Mouse (Mus musculus) gastrocnemius, postnatal 10 days (tissue): ENCODE results near the gene Slc44a2. TPM values are rescaled to one million over a fixed set of nuclear protein-coding genes. Genes with fewer than 3 reads are reported as not detected.
"Not testable (repeated sequence)": the region's sequence is repeated elsewhere in the genome, so short reads cannot be mapped to it uniquely, and the experiment has no call there.

ENCODE experiments used
- DNase-seq: peaks from one replicate; pipeline ENCODE4 v3.0.0; 2021; ENCODE audit warnings: mixed read lengths
- long read RNA-seq, 2 experiments: library from polyadenylated mRNA; stranded (forward); transcript quantifications; one replicate each; pipeline ENCODE4 v2.0.0; 2021
- total RNA-seq, 2 experiments: library from RNA; stranded (reverse); gene quantifications; 2 replicates each; pipeline ENCODE4 v1.2.3; 2021

The Slc44a2 gene
- total RNA-seq = 100 to 1,000 TPM; 131 to 140 TPM
- long read RNA-seq, experiment 1, transcript Slc44a2-210 (22 exons, 3,478 nt) = minor isoform, 57 of 448 reads
- long read RNA-seq, experiment 1, transcript Slc44a2-201 (22 exons, 3,456 nt) = major isoform, 197 of 448 reads
- long read RNA-seq, experiment 1, partial matches to known transcripts = 39 of 448 reads
- long read RNA-seq, experiment 1, other reads (novel, unspliced or antisense) = 155 of 448 reads
- long read RNA-seq, experiment 2, transcript Slc44a2-201 (22 exons, 3,456 nt) = major isoform, 151 of 379 reads
- long read RNA-seq, experiment 2, transcript Slc44a2-210 (22 exons, 3,478 nt) = minor isoform, 48 of 379 reads
- long read RNA-seq, experiment 2, partial matches to known transcripts = 19 of 379 reads
- long read RNA-seq, experiment 2, other reads (novel, unspliced or antisense) = 161 of 379 reads

- peak; percentile 85 for DNase-seq
These were observed at the start of gene Slc44a2 for GRCm38 (mm10) chr9:21320619-21321512. Gene Slc44a2, plus strand, starts transcription at chr9:21320698.

GRCm38 (mm10) chr9:21272391-21272790 is 48.1 kb upstream of the Slc44a2 start:
- DNase-seq = no peak

GRCm38 (mm10) chr9:21273094-21273493 is 47.4 kb upstream of the Slc44a2 start:
- DNase-seq = no peak

GRCm38 (mm10) chr9:21273520-21274228 is 46.8 kb upstream of the Slc44a2 start:
- DNase-seq = no peak

- DNase-seq = no peak
These were observed 46.2 kb upstream of the Slc44a2 start for GRCm38 (mm10) chr9:21274336-21274735.

GRCm38 (mm10) chr9:21275013-21275710 is 45.3 kb upstream of the Slc44a2 start:
- no peak for DNase-seq

- DNase-seq = no peak
These were observed 44.8 kb upstream of the Slc44a2 start for GRCm38 (mm10) chr9:21275727-21276126.

GRCm38 (mm10) chr9:21276307-21276706 is 44.2 kb upstream of the Slc44a2 start:
- DNase-seq = no peak

- no peak for DNase-seq
These were observed 42.7 kb upstream of the Slc44a2 start for GRCm38 (mm10) chr9:21277776-21278175.

GRCm38 (mm10) chr9:21283591-21283990 is 36.9 kb upstream of the Slc44a2 start:
- DNase-seq = no peak

- no peak for DNase-seq
These were observed 36.5 kb upstream of the Slc44a2 start for GRCm38 (mm10) chr9:21283994-21284393.

GRCm38 (mm10) chr9:21286753-21287152 is 33.7 kb upstream of the Slc44a2 start:
- DNase-seq = no peak

GRCm38 (mm10) chr9:21287571-21288402 is 32.7 kb upstream of the Slc44a2 start, which contains the start of gene Kri1:
Gene Kri1, minus strand, starts transcription at chr9:21287969.
- peak; percentile 97 for DNase-seq

- no peak for DNase-seq
These were observed 31.8 kb upstream of the Slc44a2 start for GRCm38 (mm10) chr9:21288404-21289336.

GRCm38 (mm10) chr9:21289337-21289671 is 31.2 kb upstream of the Slc44a2 start:
- DNase-seq = no peak

GRCm38 (mm10) chr9:21290589-21290988 is 29.9 kb upstream of the Slc44a2 start:
- DNase-seq = peak; percentile 50

- peak; percentile 98 for DNase-seq
These were observed 29.3 kb upstream of the Slc44a2 start, which contains the start of gene Cdkn2d for GRCm38 (mm10) chr9:21291022-21291787. Gene Cdkn2d, minus strand, starts transcription at chr9:21291407.

- not testable (repeated sequence) for DNase-seq
These were observed 28.6 kb upstream of the Slc44a2 start for GRCm38 (mm10) chr9:21291868-21292267.

- DNase-seq = no peak
These were observed 28.2 kb upstream of the Slc44a2 start for GRCm38 (mm10) chr9:21292271-21292670.
